Mouse (Mus musculus): ENCODE results near the gene Eml3.

Eml3 gene

DNA sequence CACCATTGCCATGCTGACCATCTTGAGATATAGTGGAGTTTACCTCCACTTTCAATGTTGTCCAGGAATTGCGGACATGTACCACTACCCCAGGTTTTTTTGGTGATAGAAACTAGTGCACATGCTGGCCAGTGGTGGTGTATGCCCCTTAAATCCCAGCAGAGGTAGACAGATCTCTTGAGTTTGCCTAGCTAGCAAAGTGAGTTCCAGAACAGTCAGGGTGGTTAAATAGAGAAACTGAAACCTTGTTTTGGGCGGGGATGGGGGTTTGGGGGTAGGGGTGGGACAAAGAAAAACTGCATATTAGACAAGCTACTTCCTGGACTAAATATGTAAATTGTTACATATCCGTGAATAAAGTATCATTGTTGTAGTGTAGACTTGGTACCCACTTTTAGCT, 10.4 kb upstream of the Eml3 start:
- no peak for DNase-seq

DNA sequence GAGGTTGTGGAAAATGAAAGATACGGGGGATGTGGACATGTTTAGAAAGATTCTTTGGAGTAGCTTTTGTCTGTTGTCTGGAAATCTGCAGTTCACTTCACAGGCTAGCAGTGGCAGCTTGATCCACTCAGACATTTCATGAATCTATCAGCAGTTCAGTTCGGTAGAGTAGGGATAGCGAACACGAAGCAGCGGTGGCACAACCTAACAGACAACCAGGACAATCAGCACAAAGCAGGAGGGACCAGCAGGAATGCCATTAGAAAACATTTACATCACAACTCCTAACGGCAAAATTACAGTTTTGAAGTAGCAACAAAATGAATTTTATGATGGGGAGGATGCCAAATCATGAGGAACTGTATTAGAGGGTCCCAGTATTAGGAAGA, 9.7 kb upstream of the Eml3 start:
- no peak for DNase-seq

DNA sequence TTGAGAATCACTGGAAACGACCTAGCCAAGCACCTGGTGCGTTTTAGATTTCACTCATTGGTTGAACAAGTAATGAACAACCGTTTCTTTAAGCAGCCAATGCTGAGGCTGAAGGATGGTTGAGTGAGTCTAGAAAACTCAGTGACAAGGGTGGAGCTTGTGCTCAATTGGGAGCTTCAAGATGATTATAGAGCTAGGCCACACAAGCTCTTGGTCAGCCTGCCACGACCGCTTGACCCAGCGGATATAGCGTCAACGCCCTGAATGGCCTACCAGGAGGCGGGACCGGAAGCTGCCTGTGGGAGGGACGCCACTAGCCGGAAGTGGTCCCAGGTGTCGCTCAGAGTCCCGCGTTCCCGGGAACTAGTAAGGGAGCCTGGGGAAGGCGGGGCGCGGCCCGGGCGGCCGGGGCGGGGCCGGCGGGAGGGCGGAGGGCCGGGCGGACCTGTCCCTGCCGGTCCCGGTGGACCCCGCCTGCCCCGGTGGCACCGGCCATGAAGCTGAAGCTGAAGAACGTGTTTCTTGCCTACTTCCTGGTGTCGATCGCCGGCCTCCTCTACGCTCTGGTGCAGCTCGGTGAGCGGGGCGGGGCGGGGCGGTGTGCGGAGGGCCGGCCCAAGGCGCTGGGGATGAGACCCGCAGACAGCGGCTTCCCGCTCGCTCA, 9.1 kb upstream of the Eml3 start, which contains the start of gene B3gat3:
B3gat3 (plus strand) TSS at position 302 of the 664 bp plus-strand sequence.
- DNase-seq = peak; percentile 97

DNA sequence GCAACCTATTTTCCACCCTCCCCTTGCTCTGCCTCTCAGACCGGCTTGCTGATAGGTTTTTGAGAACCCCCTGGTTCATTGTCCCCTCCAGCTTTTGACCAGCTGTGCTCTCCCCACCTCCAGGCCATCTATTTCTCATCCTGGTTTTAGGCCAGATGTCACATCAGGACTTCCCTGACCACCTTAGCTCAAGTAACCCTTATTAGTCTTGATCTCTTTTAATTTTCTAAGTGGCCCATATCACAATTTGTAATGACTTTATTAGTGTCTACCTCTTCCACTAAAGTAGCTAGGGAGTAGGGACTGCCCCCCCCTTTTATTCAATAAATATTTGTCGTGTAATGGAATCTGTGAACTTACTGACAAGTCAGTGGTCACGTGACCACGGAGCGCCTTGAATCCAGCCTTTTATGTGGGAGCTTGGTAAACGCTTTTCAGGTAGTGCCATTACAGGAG, 8.5 kb upstream of the Eml3 start:
- no peak for DNase-seq

DNA sequence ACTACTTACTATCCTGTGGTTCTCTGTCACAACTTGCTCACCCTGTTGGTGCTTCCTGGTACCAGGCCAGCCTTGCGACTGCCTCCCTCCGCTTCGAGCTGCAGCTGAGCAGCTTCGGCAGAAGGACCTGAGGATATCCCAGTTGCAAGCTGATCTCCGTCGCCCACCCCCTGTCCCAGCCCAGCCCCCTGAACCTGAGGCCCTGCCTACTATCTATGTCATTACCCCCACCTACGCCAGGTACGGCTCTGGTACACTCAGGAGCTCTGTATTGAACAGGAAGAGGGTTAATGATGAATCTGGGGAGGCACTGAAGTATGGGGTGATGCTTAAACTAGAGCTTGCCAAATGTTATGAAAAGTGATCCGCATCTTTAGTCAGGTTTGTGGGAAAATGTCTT, 7.6 kb upstream of the Eml3 start:
- DNase-seq = no peak

DNA sequence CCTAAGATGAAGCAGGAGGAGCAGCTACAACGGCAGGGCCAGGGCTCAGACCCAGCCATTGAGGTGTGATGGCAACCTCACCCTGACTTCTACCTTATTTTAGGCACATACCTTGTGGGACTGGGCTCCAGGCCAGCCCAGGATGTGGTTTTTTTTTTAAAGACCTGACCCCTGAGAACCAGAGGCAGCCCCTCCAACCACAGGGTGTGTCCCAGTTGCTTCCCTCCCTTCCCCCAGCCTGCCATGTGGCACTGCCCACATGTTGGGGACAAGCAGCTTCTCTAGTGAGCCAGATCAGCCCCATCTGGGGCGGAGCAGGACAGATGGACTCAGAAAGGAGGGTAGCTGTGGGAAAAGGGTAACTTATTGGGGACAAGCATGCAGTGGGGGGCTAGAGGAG, 2.6 kb upstream of the Eml3 start:
- DNase-seq = no peak

DNA sequence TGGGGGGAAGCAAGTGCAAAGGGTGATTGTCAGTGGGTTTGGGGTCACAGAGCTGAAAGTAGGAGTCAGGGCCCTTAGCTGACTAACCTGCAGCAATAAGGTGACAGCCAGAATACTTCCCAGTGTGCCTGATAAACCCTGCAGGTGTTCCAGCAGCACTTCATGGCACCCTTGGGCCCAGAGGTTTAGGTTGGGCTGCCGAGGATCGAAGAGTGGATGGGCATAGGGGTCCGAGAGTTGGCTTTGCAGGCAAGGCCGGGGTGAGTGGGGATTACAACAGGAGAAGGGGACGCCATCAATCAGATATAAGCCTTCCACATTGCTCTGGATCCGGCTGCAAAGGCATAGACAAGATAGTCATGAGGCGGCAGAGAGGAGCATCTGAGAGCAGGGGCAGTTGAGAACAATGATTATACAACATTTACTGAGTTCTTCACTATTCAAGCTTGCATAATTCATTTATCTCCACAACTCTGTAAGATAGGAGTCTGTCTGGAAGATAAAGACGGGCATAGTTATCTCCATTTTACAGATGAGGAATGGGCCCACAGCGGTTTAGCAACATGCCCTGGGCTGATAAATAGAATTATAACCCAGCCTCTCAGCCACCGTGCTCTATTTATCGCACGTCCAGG, 1.3 kb upstream of the Eml3 start:
- DNase-seq = no peak

DNA sequence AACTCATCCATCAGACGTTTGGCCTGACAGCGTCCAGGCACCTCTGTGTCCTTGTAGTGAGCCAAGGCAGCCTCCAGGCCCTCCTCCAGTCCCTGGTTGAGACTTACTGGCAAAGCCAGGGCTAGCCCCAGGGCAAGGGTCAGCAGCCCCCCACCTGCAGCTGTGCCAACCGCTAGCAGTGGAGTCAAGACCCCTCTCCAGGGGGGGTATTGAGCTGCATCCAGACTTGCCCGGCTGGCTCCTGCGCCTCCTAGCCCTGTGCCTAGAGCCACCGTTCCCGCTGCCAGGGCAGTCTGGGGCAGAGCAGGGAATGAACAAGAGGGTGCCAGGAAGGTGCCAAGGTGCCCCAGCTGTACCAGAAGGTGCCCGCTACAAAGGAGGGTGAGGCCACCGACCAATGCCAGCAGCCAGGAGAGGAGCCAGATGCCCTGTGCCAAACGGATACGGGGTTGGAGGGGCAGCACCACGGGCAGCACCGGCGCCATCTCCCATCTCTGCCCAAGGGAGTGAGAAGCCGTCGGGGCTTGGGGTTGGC, 596 bp upstream of the Eml3 start:
- no peak for DNase-seq

DNA sequence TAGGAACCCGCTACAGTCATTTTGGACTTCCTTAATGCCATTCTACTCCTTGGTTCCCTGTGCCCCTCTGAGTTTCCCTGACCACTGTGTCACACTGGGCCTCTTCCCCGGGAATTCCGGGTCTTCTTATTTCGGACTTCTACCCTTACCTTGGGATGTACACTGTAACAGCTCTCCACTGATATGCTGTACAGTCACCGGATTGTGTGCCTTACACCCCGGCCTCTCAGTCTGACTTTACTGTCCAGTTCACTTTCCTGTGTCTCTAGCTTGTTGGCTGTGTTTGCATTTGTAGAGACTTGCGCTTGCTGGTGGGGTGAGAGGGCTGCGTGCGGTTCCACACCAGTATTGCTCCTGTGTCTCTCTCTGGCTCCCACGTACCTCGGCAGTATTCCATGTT, 765 bp downstream of the Eml3 start:
- DNase-seq = no peak

DNA sequence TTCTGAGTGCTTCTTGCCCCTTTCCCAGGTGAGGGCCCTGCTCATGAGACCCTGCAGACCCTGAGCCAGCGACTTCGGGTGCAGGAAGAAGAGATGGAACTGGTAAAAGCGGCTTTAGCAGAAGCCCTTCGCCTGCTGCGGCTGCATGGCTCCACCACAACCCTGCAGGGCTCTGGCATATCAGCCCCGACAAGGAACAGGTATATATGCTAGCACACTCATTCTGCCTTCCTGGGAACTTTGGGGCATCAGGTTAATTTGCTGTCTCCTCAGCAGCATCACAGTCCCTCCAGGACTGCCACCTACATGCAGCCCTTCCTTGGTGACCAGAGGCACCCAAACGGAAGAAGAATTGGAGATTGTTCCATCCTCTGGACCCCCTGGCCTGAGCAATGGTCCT, 1.4 kb downstream of the Eml3 start:
- no peak for DNase-seq

DNA sequence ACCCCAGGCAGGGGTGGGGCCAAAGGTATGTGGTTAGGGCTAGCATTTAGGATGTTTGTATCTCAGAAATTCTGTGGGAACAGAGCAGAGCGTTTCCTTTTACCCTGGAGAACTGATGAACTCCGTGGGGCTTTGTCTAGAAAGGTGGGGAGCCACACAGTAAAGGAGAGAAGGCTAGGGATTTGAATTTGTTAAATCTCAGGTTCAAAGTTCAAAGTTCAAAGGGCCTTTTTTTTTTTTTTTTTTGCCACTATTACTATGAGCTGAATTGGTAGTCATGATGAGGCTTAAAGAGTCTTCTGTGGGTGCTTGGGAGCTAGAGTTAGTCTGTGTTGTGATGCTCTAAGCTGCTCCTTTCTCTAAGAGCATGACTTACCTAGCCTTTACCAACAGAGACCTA, 7.4 kb downstream of the Eml3 start:
- DNase-seq = no peak

DNA sequence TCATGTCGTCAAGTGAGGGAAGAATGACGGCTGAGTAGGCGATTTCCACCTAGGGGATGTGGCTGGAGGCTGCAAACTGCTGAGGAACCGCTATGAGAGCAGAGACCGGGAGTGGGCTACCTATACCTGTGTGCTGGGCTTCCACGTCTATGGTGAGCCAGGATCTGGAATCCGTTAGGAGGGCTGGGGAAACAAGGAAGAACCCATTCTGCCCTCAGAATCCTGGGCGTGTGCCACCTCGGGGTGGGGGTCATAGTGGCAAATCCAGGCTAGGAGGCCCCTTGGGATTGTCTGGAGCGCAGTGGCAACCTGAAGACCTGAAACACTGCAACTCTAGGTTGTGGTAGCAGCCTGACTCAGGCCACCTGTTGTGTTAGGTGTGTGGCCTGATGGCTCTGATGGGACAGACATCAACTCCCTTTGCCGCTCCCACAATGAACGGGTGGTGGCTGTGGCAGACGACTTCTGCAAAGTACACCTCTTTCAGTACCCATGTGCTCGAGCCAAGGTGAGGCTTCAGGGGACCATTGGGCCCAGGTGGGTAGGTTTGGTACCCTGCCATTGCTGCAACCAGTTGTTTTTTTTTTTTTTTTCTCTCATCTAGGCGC, 11.3 kb downstream of the Eml3 start:
- no peak for DNase-seq

DNA sequence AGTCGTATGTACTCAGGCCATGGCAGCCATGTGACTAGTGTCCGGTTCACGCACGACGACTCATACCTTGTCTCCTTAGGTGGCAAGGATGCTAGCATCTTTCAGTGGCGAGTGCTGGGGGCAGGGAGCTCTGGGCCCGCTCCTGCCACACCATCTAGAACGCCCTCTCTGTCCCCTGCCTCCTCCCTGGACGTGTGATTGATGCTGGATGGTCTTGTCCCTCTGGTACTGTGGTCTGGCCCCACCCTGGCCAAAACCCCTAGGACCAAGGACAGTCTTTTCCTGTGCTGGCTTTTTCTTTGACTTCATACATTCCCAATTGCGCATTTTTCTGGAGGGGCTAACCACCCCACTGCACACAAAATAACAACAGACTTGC, 11.8 kb downstream of the Eml3 start:
- no peak for DNase-seq

DNA sequence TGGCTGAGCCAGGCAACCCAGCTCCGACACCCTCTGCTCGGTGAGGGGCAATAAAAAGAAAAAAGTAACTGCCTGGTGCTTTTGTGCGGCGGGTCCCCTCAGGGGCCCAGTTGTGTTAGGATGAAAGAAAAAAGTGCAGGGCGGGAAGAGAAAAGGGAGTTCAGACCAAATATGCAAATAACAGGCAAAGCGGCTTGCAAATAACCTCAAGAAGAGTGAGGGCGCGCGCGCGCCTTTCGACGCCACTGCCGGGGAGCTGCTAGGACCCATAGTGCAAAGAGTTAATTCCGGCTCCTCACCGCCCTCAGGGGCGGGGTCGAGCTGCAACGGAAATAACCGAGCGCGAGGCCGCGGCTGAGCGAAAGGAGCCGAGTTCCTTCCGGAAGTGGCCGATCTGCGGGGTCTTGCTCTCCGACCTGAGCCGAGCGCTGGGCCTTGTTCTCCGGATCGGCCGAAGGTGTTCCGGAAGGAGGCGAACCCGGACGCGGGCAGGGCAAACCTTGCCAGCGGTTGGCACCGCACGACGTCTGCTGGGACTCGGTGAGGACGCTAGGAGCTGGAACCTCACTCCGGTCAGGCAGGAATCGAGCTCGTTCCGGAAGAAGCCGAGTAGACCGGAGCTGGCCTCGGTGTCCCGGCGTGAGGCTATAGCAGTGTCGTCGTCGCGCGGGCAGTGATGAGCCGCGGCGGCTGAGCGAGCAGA, 12.3 kb downstream of the Eml3 start, which contains the start of gene Mta2:
Mta2 (plus strand) TSS at position 361 of the 703 bp plus-strand sequence.
- DNase-seq = peak; percentile 95

DNA sequence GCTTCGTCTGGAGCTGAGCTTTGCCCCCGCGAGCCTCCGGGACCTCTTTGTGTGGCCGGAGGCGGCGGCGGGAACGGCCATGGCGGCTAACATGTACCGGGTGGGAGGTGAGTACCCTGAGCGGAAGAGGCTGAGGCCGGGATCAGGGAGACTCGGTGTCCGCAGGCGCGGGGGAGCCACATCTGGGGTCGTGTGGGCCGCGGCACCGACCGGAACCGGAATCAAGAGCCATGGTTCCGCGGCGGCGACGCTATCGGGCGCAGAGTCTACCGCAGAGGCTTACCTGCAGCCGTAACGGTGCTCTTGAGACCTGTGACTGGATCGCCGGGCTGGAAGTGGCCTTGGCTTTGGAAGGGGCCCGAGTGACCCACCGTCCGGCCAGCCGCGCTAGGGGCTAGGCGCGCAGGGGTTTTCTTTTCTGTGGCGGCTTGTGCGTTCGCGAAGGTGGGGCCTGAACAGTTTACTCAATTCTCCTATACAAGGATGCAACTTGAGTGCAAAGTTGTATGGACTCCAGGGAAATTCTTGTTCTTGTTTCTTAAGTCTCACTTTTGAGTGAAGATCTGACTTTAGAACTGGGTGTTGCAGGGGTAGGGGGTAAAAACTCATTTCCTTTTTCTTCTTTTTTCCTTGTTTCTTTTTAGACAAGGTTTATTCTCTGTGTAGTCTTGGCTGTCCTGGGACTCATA, 13.1 kb downstream of the Eml3 start:
- DNase-seq = no peak

DNA sequence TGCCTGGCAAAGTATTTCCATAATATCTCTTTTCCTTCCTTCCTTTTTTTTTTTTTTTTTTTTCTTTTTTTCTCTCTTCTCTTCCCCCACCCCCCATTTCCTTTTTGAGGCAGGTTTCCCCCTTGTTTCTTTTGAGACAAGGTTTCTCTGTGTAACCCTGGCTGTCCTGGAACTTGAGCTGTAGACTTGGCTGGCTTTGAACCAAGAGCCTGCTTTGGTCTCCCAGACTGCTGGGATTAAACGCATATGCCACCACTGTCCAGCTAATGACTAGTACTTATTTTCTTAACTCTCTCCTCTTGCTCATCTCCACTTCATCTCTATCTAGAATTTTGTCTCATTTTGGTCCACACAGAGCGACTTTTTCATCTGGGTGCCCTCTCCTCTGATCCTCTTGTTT, 13.7 kb downstream of the Eml3 start:
- no peak for DNase-seq

DNA sequence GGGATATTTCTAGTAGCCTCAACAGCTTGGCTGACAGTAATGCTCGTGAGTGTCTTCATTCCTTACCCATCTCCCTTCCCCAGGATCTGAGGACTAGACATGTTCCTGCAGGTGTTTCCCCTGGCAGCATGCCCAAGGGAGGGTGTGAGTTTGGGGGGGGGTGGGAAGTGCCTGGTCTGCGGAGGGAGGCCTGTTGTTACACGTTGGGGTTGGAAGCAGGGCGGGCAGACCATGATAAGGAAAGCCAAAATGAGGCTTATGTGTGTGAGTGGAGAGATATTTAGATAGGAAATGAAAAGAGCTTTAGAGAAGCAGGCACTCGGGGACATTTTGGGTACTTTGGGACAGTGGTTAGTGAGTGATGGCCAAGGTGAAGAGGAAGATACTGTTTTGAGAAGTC, 14.7 kb downstream of the Eml3 start:
- no peak for DNase-seq

DNA sequence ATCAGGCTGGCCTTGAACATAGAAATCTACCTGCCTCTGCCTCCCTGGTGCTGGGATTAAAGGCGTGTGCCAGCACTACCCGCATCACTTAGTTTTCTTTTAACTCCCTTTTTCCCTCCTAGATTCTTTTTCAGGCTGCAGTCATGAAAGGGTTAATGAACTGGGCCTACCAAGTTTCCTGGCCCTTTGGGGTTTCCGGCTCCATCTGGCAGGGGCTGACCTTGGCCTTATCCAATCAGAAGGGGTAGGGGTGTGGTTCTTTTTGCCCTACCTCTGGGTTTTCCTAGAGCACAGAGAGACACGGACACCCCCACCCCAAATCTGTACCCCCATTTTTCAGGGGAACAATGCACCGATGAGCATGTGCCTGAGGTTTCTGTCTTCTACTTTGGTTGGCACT, 15.4 kb downstream of the Eml3 start:
- DNase-seq = peak; percentile 71

DNA sequence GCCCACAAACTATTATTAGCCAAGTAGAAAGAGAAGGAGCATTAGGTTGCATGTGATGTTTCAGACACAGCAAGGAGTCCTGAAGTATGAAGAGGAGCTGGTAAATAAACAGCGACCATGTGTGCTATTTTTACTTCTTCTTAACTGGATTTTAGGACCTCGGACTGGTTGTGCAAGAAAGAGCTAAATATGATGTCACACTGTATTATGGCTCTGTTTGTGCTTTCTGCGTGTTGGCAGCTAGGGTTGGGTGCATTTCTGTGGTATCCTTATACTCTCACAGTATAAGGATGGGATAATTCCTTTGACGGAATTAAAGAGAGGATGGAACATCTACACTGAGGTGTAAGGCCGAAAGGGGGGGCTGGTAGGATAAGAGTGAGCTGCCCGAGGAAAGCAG, 15.9 kb downstream of the Eml3 start:
- no peak for DNase-seq

DNA sequence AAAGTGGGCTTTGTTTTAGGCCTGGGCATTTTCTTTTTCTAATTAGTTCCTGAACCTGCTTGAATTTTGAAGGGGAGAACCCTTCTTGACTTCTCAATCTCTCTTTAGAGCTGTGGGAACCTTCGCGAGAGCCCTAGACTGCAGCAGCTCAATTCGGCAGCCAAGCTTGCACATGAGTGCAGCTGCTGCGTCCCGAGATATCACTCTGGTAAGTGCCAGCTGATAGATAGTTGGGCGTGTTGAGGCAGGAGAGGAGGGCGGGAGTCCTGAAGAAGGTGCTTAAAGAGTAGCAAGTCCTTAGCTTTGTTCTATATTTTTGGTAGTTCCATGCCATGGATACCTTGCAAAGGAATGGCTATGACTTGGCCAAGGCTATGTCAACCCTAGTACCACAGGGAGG, 17.6 kb downstream of the Eml3 start:
- no peak for DNase-seq

DNA sequence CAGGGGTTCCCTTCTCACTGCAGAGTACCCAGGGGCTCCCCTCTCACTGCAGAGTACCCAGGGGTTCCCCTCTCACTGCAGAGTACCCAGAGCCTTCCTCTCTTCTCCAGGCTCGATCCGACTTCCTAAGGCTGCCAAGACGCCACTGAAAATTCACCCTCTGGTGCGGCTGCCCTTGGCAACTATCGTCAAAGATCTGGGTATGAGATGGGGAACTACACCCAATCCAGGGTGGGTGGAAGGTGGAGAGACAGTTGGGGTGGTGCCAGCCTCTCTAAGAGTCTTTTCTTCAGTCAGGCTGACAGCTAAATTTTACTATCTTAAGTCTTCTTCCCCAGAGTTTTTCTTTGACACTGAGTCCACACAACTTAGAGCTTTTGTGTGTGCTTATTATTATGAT, 20.8 kb downstream of the Eml3 start:
- no peak for DNase-seq

DNA sequence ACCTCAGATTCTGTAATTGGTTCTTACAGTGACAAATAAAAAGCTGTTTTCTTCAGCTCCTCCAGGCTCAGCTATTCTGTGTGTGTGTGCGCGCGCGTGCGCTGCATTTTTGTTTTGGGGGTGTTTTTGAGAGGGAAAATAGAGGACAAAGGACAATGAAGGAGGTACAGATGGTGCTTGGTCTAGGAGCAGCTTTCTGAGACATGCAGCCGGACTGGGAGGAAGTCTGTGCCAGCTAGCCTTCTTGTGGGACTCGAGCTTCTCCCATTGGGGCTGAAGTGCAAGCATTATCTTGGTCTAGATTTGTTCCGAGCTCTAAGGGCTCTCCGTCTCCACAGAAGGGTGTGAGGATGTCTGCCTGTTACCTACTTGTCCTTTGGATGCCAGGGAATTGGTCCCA, 22.9 kb downstream of the Eml3 start:
- DNase-seq = no peak

Measured in kidney, adult 11 months (tissue).